Mouse (Mus musculus) bone marrow, adult 2 months (tissue): ENCODE data around the gene Gbf1.

Experiments
- CTCF ChIP-seq: fragments of 200-500 bp; IDR thresholded peaks from 2 replicates; pipeline ENCODE4 v1.5.1; 2011; ENCODE audit warnings: low read length, control low read depth; ENCODE audit not compliant: control insufficient read depth, insufficient read depth
- POLR2A ChIP-seq: fragments of 200-500 bp; IDR thresholded peaks from 2 replicates; pipeline ENCODE4 v1.6.1; 2011; ENCODE audit warnings: low read depth, mild to moderate bottlenecking, control low read depth, low read length, borderline replicate concordance; ENCODE audit not compliant: control insufficient read depth

GRCm38 (mm10) chr19:46310312-46310865 lies 158.1 kb downstream of the Gbf1 start:
- no peak for TF ChIP-seq CTCF
- peak; percentile 15; the same call in 1 of the 2 replicates for TF ChIP-seq POLR2A
